Mouse (Mus musculus) stomach, embryonic 14.5 days (tissue): ENCODE results near the gene Ccdc13. TPM values are rescaled to one million over a fixed set of nuclear protein-coding genes. Genes with fewer than 3 reads are reported as not detected.

Experiments used
- ATAC-seq: fragments of 200-750 bp; cut with Nextera tagmentation; 2 replicates; pipeline ENCODE4 v1.8.0; 2017; ENCODE audit warnings: low read depth, moderate TSS enrichment; ENCODE audit not compliant: insufficient number of reproducible peaks, insufficient read depth, low FRiP score
- H3K27ac ChIP-seq: fragments of 300-500 bp; sonication (generic); 2 replicates; pipeline ENCODE4 v1.5.1; 2014; ENCODE audit warnings: mild to moderate bottlenecking, low read length, moderate library complexity, mixed read lengths
- H3K27me3 ChIP-seq: fragments of 300-500 bp; sonication (generic); 2 replicates; pipeline ENCODE4 v1.6.1; 2014; ENCODE audit warnings: low read length, control low read depth, mixed read lengths; ENCODE audit not compliant: control insufficient read depth, insufficient read depth
- H3K36me3 ChIP-seq: fragments of 300-500 bp; sonication (generic); 2 replicates; pipeline ENCODE4 v1.6.1; 2014; ENCODE audit warnings: mild to moderate bottlenecking, control low read depth, low read length, moderate library complexity, mixed read lengths; ENCODE audit not compliant: control insufficient read depth, insufficient read depth
- H3K4me1 ChIP-seq: fragments of 300-500 bp; sonication (generic); 2 replicates; pipeline ENCODE4 v1.6.1; 2014; ENCODE audit warnings: low read length, control low read depth, mixed read lengths; ENCODE audit not compliant: control insufficient read depth, insufficient read depth
- H3K4me2 ChIP-seq: fragments of 300-500 bp; sonication (generic); replicated peaks from 2 replicates; pipeline ENCODE4 v1.6.1; 2014; ENCODE audit warnings: low read depth, low read length, control low read depth
- H3K4me3 ChIP-seq: fragments of 300-500 bp; sonication (generic); 2 replicates; pipeline ENCODE4 v1.5.1; 2014; ENCODE audit warnings: low read depth, low read length, control low read depth
- H3K9ac ChIP-seq: fragments of 300-500 bp; sonication (generic); replicated peaks from 2 replicates; pipeline ENCODE4 v1.6.1; 2014; ENCODE audit warnings: low read depth, mild to moderate bottlenecking, control low read depth, low read length, moderate library complexity, mixed read lengths
- H3K9me3 ChIP-seq: fragments of 300-500 bp; sonication (generic); 2 replicates; pipeline ENCODE4 v1.6.1; 2016; ENCODE audit warnings: low read depth, low read length, control low read depth; ENCODE audit not compliant: control insufficient read depth
- WGBS: fragments of 180-500 bp; shearing (Covaris S2); extraction: QIAGEN DNeasy Blood & Tissue Kit; methylation state at CpG from one replicate; pipeline ENCODE4 v1.1.7; 2014; 5-methylcytosine and 5-hydroxymethylcytosine counted together
- polyA plus RNA-seq: library from polyadenylated mRNA; unstranded; fragments of >200 nt; fragmentation: Nextera tagmentation; extraction: Ambion mirVana; gene quantifications from 2 replicates; pipeline ENCODE4 v1.2.1, GENCODE M21; 2014

The Ccdc13 gene
- polyA plus RNA-seq, 1 experiment from 2014 or later: 1.4 TPM

DNA sequence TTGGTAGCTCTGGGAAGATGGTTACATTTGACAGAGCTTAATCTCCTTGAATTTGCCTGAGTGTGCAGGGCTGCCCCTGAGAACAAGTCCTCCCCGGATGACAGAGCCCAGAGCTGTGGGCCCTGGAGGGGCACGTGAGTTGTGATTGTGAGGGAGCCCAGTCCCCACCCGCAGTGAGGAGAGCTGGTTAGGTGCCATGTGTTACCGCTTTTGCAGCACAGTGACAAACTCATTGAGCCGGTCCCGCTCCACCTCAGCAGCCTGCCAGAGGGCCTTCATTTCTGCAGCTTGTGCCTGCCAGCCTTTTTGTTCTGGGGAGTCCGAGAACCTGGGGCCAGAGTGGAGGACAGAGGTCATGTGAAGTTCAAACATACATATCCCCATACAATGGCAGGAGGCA, 31.3 kb downstream of the Ccdc13 start:
- Histone ChIP-seq H3K27ac (no peak overlapping the region), H3K9ac (no peak overlapping the region), H3K4me3 (no peak overlapping the region), H3K9me3 (no peaks in the 10 kb centered on the region), H3K27me3 (no peaks in the 10 kb centered on the region), H3K4me2 (no peak overlapping the region), H3K4me1 (0 out of 2 replicates have a peak, but pooled peaks cover 6% of the 10 kb centered on the region), H3K36me3 (no peaks in the 10 kb centered on the region)
- ATAC-seq: no peak
- WGBS: 62% methylated on average over 7 of the region's 7 CpGs

DNA sequence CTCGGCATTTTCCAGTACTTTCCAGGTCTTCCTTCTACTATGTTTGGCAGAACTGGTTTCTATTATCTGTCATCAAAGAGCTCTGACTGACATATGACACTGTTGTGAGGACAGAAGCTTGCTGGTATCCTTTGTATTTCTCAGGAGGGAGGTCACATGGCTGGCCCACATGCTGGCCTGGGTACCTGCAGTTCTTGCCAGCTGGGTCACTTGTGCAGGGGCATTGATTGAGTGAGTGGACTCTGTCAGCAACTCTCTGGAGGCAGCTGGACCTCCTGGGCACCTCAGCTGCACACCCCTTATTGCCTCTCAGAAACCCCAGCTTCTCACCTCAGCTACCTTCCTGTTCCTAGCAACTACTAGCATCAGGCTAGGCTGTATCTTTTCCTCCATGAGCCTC, 31.7 kb downstream of the Ccdc13 start:
- Histone ChIP-seq H3K4me1 (0 out of 2 replicates have a peak, but pooled peaks cover 6% of the 10 kb centered on the region), H3K27ac (no peak overlapping the region), H3K27me3 (no peaks in the 10 kb centered on the region), H3K4me2 (no peak overlapping the region), H3K9me3 (no peaks in the 10 kb centered on the region), H3K4me3 (no peak overlapping the region), H3K9ac (no peak overlapping the region), H3K36me3 (no peaks in the 10 kb centered on the region)
- 65% methylated on average over 1 of the region's 1 CpGs for whole genome bisulfite sequencing
- ATAC-seq: no peak

DNA sequence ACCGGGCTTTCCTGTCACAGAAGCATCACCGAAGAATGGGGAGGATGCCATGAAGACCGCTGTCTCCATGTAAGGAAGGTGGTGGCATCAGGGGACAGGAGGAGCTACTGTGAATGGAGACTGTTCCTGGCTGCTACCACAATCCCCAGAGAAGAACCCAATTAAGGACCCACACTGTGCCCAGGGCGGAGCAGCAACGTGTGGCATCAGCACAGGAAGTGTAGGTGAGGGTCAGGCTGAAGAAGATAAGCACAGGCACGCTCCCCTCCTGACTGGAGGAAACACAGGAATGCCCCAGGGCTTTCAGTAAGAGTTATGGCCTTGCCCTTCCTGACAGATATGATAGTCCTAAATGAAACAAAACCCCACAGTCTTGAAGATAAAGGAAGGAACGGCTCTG, 36.5 kb downstream of the Ccdc13 start:
- no peak overlapping the region for H3K27ac ChIP-seq
- no peak overlapping the region for H3K4me2 ChIP-seq
- no peaks in the 10 kb centered on the region for H3K4me1 ChIP-seq

DNA sequence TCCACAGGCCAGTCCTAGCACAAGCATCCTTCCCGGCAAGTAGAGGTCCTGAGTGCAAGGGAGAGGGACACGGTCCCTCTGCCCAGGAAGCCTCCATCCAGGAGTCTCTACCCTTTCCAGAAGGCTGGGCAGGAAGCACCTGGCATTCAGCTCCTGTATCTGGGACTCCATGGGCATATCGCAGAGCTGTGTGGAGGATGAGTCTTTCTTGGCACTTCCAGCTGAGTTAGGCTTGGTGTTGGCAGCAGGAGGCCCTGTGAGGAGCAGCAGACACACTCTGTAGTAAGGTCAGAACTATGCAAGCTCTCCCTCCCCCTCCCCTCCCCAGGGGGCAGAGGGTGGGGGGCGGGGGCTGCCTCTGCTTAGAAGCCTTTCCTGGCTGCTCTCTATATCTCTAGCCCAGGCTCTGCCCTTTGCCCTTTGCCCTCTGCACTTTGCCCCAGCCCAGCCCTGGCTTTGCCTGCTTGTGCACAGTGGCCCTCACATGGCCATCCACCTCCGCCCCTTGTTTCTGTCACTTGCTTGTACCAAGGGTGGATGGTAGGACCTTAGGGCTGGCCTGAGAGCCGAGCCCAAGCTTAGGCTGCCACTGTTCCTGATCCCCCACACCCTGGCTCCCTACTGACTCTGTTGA, 40.3 kb downstream of the Ccdc13 start:
- Histone ChIP-seq H3K4me3 (no peak overlapping the region), H3K36me3 (no peaks in the 10 kb centered on the region), H3K9me3 (no peaks in the 10 kb centered on the region), H3K4me1 (no peaks in the 10 kb centered on the region), H3K27me3 (no peaks in the 10 kb centered on the region), H3K4me2 (no peak overlapping the region), H3K27ac (no peak overlapping the region), H3K9ac (no peak overlapping the region)
- WGBS: 45% methylated on average over 6 of the region's 6 CpGs
- ATAC-seq: no peak

More for the DNA sequence above, 36.5 kb downstream of the Ccdc13 start:
- Histone ChIP-seq H3K4me3 (no peak overlapping the region), H3K27me3 (no peaks in the 10 kb centered on the region), H3K9me3 (no peaks in the 10 kb centered on the region), H3K9ac (no peak overlapping the region), H3K36me3 (no peaks in the 10 kb centered on the region)
- WGBS: 46% methylated on average over 7 of the region's 7 CpGs
- no peak for ATAC-seq

DNA sequence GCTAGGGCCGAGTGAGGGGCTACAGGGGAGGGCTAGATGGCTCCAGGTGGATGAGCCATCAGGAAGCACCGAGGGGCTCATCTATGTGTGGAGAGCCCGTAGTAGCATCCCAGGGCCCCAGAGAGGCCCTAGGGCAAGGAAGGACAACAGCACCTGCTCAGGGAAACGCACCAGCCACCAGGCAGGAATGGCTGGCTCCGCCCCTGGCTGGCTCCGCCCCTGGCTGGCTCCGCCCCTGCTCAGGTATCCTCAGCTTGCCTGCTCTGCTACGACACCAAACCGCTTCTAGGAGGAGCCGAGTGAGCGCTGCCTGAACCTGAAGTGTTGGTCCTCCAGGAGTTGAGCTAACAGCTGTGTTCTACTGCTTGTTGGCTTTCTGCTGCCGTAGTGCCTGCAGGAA, 41.5 kb downstream of the Ccdc13 start:
- 13% methylated on average over 12 of the region's 12 CpGs for WGBS
- peak overlapping the region; percentile 8; the same call in 1 of the 2 replicates for H3K4me2 ChIP-seq
- H3K27ac ChIP-seq: no peak overlapping the region
- no peaks in the 10 kb centered on the region for H3K9me3 ChIP-seq
- no peak overlapping the region for H3K4me3 ChIP-seq
- no peaks in the 10 kb centered on the region for H3K36me3 ChIP-seq
- peak; percentile 70 for ATAC-seq
- no peak overlapping the region for H3K9ac ChIP-seq
- no peaks in the 10 kb centered on the region for H3K4me1 ChIP-seq
- H3K27me3 ChIP-seq: no peaks in the 10 kb centered on the region

DNA sequence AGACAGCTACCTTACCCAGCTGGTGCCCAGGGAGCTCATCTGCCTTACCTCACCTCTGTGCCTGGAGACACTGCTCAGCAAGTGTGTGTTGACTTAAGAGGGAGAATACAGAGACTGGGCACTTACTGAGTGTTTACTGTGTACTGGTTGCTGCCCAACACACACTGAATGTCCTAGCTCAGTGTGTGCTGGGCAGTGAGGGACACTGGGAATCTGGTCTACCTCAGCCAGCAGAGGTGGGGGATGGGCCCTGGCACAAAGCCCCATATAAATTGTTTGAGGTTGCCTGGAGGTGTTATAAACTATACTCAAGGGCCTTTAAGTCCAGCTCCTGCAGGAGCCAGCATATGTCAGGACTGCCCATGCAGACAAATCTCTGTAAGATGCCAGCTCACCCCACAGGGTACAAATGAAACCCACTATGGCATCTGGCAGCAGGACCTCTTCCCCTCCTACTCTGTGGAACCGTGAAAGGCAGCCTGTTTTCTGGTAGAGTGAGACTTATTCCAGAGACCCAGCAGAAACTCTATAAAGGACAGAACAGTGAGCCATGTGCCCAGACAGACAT, 44.2 kb downstream of the Ccdc13 start:
- Histone ChIP-seq H3K4me1 (no peaks in the 10 kb centered on the region; the same call in 1 of the 2 replicates), H3K36me3 (no peaks in the 10 kb centered on the region), H3K9me3 (no peaks in the 10 kb centered on the region), H3K27ac (no peak overlapping the region), H3K9ac (no peak overlapping the region), H3K27me3 (no peaks in the 10 kb centered on the region), H3K4me3 (no peak overlapping the region), H3K4me2 (no peak overlapping the region)
- 60% methylated on average over 1 of the region's 1 CpGs for WGBS
- ATAC-seq: no peak

DNA sequence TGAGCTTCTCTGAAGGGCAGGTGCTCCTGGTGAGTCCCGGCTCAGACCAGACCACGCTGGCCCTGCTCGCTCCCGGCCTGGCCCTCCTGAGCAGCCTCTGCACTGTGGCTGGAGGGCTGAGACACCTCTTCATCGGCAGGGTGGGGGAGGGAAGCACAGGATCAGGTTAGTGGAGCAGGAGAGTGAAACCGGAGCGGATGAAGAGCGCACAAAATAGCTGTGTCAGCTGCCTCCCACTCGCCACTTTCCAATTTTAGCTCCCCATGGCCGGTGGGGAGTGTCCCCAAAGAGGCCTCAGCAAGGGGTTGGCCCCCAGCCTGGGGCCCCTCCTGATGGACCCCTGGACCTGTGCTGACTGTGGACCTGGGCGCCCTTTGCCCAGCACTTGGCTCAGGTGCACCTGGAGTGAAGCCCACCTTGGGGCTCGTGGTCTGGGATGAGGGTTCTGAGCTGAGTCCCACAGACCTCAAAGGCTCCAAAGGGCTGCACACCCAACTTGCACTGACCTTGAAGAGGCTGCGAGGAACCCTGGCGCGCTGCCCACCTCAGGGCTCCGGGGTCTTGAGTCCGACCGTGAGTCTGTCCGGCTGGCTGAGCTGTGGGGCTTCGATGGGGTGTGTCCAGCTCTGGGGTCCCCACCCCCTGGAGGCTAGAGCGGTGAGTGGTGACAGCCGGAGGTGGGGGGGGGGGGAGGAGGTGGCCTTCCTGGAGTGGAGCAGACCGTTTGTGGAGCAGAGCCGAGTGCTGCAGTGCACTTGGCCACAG, 47.3 kb downstream of the Ccdc13 start, which contains the start of gene Hhatl:
Gene Hhatl, minus strand, starts transcription at position 751 of the 765 bp plus-strand sequence.
- WGBS: 43% methylated on average over 23 of the region's 24 CpGs
- no peak for ATAC-seq
- H3K4me1 ChIP-seq: no peaks in the 10 kb centered on the region; the same call in 1 of the 2 replicates
- no peaks in the 10 kb centered on the region for H3K27me3 ChIP-seq
- no peak within 1 kb of the TSS for H3K4me2 ChIP-seq
- H3K4me3 ChIP-seq: no peak within 1 kb of the TSS
- no peak within 1 kb of the TSS for H3K9ac ChIP-seq
- no peaks in the 10 kb centered on the region for H3K36me3 ChIP-seq
- H3K9me3 ChIP-seq: no peaks in the 10 kb centered on the region
- no peak within 1 kb of the TSS for H3K27ac ChIP-seq

DNA sequence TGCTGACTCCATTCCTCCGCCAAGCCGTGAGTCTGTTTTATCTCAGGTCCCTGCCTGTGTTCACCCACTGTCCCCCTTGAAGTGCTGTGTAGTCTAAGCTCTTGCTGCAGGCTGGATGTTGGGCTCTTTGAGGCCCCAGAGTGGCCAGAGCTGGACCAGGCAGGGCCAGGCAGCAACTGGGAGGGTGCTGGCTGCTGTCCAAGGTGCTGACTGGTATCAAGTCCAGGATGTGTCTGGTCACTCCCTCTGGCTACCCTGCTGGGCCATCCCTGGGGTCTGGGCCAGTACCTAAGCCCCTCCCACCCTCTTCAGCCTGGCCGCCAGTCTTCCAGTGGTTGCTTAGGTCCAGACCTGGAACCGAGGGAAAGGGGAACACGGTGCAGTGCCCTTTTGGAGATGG, 48.1 kb downstream of the Ccdc13 start:
- WGBS: 9% methylated on average over 5 of the region's 5 CpGs
- no peaks in the 10 kb centered on the region for H3K36me3 ChIP-seq
- H3K4me2 ChIP-seq: no peak overlapping the region
- no peaks in the 10 kb centered on the region for H3K9me3 ChIP-seq
- H3K4me3 ChIP-seq: no peak overlapping the region
- H3K27me3 ChIP-seq: no peaks in the 10 kb centered on the region
- H3K9ac ChIP-seq: no peak overlapping the region
- ATAC-seq: 0 out of 2 replicates have a peak, but pooled peaks have one; percentile 38
- H3K4me1 ChIP-seq: no peaks in the 10 kb centered on the region; the same call in 1 of the 2 replicates
- H3K27ac ChIP-seq: no peak overlapping the region
